In the genomic region with DNA sequence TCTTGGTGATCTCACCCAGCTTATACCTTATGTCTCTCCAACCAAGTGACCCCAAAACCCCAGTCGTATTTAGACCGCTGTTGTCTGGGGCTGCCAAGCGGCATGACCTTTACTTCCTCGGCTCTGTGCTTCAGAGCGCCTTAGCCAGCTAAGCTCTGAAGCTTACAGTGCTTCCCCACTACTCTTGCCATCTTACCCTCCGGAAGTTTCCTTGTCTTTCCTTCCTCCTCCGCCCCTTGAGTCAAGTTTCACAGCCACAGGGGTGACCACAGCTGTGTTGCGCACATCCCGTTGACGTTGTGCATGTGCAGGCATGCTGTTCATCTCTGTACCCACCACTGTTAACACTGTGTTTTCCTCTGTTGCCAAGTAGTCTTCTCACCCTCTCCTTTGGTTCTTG, we compare ENCODE assay signal across 15 mouse cellular contexts. TPM values are rescaled to one million over a fixed set of nuclear protein-coding genes. Genes with fewer than 3 reads are reported as not detected.
A peak's percentile ranks its signal among the peaks of the same experiment; 100 is the strongest.
DNase-seq lines count a peak whose midpoint lies in the region; ATAC-seq lines count a peak whose summit lies in the region.
"Had no signal": no experiment of that assay in that cellular context is flagged by ENCODE, and none has a peak within 500 bp of the region (broad histone marks: within the 10 kb centered on the region; RNA-seq: fewer than 3 reads in every experiment).

No protein-coding gene starts in this region.

- peaks cover 78% of the 10 kb centered on the region for H3K36me3 ChIP-seq in heart, embryonic 12.5 days

- no peak overlapping the region for H3K4me3 ChIP-seq in heart, embryonic 12.5 days
- H3K4me3 ChIP-seq: embryonic facial prominence, embryonic 12.5 days; hindbrain, embryonic 10.5 days; midbrain, embryonic 10.5 days had no signal

- 91% methylated on average over 10 of the region's 10 CpGs for WGBS in heart, embryonic 12.5 days

- no peaks in the 10 kb centered on the region for H3K27me3 ChIP-seq in heart, embryonic 12.5 days (replicated peaks)
- H3K27me3 ChIP-seq: embryonic facial prominence, embryonic 12.5 days had no signal

- H3K4me1 ChIP-seq in heart, embryonic 12.5 days (replicated peaks), result no peaks in the 10 kb centered on the region
- H3K4me1 ChIP-seq: embryonic facial prominence, embryonic 12.5 days; hindbrain, embryonic 10.5 days; midbrain, embryonic 10.5 days had no signal

- H3K4me2 ChIP-seq in heart, embryonic 12.5 days, result no peak overlapping the region
- H3K4me2 ChIP-seq: embryonic facial prominence, embryonic 12.5 days; heart, embryonic 11.5 days had no signal

- no peaks in the 10 kb centered on the region for H3K9me3 ChIP-seq in heart, embryonic 12.5 days (replicated peaks)
- H3K9me3 ChIP-seq: embryonic facial prominence, embryonic 12.5 days; hindbrain, embryonic 10.5 days; midbrain, embryonic 10.5 days had no signal

- no peak overlapping the region for H3K9ac ChIP-seq in heart, embryonic 12.5 days
- H3K9ac ChIP-seq: embryonic facial prominence, embryonic 12.5 days; liver, embryonic 14.5 days had no signal

- no peak overlapping the region for H3K27ac ChIP-seq in heart, embryonic 12.5 days (ENCODE audit: poor library complexity, severe bottlenecking)
- H3K27ac ChIP-seq: embryonic facial prominence, embryonic 12.5 days; hindbrain, embryonic 10.5 days; liver, embryonic 14.5 days; midbrain, embryonic 10.5 days had no signal

- peak; percentile 73 for DNase-seq in 416B (ENCODE audit: low read depth)
- DNase-seq in CD4-positive, CD25-positive, alpha-beta regulatory T cell, adult 2 months (ENCODE audit: low read depth, low spot score), result peak; percentile 81
- no peak for DNase-seq in cerebellum, postnatal 25 days
- no peak for DNase-seq in heart, adult 9 months (ENCODE audit: low spot score in 2 of 2)
- no peak for DNase-seq in kidney, postnatal 10 days
- DNase-seq: cerebellum, adult 9-10 months; kidney, adult 18-20 months had no signal

- peak; percentile 62 to 89 for ATAC-seq in hematopoietic stem cell, adult 5-6 weeks (replicated peaks in 1 of 2; ENCODE audit: insufficient read depth in 1 of 2, low FRiP score in 2 of 2, low TSS enrichment in 1 of 2, low read depth in 1 of 2, poor library complexity in 2 of 2, severe bottlenecking in 2 of 2)
- ATAC-seq in neutrophil, adult 5-6 weeks (ENCODE audit: extremely low read depth, insufficient number of reproducible peaks, low FRiP score, poor library complexity, severe bottlenecking), result peak; percentile 85
- ATAC-seq in heart, embryonic 12.5 days (ENCODE audit: insufficient number of reproducible peaks, low FRiP score), result no peak

RNA-seq across cellular contexts. Expression of gene Adsl, which starts 51.5 kb away (rescaled TPM):
- 167 and 175 TPM in 2 replicates for total RNA-seq in hematopoietic stem cell, adult 5-6 weeks (2017)
- total RNA-seq in neutrophil, adult 5-6 weeks (2017), result 69.8 and 72.3 TPM in 2 replicates
- 162 and 167 TPM in 2 replicates for polyA plus RNA-seq in heart, embryonic 12.5 days (2016; fragmentation: Nextera tagmentation; extraction: Ambion mirVana)

Comparison
In these comparisons a context has a peak if more than half of its experiments do, and no peak if none do; other contexts are left out.
1. DNase-seq: peak in 416B (single experiment) and CD4-positive, CD25-positive, alpha-beta regulatory T cell, adult 2 months (single experiment); none in cerebellum, postnatal 25 days (0 of 2), heart, adult 9 months (0 of 2) and kidney, postnatal 10 days (single experiment).